Mouse (Mus musculus): ENCODE results near the gene Copg2.
A peak's percentile ranks its signal among the peaks of the same experiment; 100 is the strongest.

Gene Copg2

DNA sequence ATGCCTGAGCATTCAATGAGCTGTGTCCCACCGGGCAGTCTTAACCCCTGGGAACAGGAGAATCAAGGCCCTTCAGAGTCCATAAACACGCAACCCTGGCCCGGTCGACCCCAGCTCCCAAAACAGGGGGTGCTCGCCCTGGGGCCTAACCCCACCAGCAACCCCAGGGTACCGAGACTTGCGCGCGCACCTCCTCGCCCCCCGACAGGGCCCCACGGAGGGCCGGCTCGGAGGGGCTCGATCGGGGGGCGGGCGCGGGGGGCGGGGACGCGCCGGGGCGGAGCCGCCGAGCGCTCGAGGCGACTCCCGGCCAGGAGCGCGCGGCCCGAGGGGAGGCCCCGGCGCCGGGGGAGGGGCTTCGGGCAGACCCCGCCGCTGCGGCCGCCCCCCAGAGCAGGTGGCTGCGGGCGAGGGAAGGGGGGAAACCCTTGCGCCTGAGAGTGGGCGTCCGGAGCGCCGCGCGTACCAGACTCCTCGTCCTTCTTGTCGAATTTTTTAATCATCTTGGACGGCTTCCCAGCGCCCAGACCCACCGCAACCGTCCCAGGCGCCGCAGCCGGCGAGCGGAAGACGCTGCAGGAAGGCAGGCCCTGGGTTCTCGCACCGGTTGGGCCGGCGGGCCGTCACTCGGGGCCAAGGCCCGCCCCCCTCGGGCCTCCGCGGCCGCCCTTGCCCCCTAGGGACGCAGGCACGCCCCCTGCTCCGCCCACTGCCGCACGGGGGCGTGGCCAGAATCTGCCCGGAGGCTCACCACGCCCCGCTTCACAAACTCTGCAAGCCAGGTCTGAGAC is at the start of gene Copg2:
Gene Copg2, minus strand, starts transcription at position 600 of the 791 bp plus-strand sequence.
- peak; percentile 93 for DNase-seq (ENCODE audit: low spot score)

DNA sequence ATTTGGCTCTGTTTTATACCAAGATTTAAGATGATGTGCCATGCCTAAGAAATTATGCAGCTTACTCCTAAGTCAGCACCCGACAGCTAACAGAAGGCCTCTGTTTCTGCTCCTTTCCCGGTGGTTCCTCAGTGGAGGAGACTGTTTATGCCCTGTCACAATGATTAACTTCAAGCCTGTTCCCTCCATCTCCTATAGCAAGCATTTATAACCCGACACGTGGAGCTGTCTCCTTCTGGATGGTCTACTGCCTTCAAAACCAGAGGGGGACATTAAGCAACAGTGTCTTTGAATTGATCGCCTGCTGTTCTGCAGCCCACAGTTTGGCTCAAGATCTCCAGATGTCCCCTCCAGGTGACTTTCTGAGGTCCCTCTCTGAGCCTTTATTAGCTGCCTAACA is 42.7 kb upstream of the Copg2 start:
- DNase-seq (ENCODE audit: low spot score) = no peak

DNA sequence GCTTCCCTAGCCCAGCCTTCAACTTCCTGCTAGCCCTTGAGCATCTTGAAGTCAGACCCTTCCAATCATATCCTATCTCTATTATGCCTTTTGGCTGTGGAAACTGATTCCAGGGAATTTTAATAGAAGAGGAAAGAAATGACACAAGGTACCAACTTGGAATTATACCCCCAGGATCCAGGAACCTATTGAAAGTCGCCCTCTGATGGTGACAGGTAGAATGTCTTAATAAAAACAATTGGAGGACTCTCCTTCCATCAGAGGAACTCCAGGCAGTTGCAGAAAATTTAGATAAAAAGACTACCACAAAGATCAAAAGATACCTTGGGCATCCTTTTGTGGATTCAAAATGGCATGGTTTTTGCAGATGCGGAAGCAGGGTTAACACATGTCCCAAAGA is 26.2 kb upstream of the Copg2 start:
- DNase-seq (ENCODE audit: low spot score) = no peak

DNA sequence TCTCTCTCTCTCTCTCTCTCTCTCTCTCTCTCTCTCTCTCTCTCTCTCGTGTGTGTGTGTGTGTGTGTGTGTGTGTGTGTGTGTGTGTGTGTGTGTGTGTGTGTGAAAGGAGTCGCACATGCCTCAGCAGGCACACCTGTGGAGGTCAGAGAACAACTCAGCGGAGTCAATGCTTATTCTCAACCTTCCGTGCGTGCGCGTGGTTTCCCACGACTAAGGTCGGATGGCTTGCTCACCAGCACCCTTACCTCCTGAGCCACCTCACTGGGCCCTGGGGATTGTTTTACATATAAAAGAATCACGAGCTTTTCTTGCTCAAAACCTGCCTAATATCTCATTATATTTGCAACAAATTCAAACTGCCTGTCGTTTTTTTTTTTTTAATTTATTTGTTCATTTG is 25.2 kb upstream of the Copg2 start:
- DNase-seq (ENCODE audit: low spot score) = no peak

DNA sequence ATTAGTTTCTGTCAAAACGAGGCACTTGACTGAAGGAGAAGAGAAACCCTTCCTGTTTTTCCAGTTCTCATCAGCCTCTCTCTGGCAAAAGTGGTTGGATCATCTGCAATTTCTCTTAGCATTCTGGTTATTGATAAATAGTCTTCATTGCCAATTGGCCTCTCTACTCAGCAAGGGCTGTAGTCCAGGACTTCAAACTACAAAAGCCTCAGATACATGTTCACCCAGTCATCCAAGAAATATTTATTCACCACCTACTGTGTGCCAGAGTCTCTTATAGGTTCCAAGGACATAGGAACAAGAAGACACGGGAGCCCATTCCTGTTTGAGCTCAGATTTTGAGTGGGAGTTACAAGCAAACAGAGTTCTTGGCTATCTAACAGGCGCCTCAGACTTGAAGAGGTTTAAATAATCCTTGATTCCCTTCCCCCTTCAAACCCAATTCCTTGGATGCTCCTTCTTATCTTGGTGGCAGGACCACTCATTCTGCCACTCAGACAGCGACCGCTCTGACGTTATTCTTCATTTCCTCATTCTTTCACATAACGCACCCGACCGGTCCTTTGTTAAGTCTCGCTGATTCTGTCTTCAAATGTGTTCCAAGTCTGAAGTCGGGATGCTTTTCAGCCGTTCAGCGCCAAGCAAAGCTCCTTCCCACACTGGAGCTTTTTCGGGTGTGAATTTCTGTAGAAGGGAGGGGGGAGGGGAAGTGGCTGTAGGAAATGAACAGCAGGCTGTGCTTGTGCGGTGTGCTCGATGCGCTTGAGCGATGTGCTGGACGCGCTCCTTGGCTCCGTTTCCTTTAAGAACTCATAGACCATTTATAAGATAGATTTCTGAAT is 24.5 kb upstream of the Copg2 start:
- DNase-seq (ENCODE audit: low spot score) = no peak

DNA sequence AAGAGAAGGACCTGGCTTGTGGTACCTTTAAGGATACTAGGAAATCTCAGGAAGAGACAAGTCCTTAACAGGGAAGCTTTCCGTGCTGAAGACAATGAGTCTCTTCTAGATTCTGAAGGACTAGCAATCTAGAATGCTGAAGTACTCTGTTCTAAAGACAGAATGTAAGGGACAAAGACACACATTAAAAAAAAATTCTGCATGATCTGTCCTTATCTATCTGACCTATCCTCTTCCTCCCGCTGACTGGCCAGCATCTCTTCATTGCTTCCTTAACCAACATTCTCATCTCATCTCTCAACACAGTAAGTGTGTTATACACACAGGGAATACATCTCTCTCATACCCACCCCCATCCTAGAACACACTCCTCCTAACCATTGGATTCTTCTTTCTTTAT is 18.9 kb upstream of the Copg2 start, which contains the start of gene Tsga13:
Gene Tsga13, minus strand, starts transcription at position 101 of the 400 bp plus-strand sequence.
- no peak for DNase-seq (ENCODE audit: low spot score)

DNA sequence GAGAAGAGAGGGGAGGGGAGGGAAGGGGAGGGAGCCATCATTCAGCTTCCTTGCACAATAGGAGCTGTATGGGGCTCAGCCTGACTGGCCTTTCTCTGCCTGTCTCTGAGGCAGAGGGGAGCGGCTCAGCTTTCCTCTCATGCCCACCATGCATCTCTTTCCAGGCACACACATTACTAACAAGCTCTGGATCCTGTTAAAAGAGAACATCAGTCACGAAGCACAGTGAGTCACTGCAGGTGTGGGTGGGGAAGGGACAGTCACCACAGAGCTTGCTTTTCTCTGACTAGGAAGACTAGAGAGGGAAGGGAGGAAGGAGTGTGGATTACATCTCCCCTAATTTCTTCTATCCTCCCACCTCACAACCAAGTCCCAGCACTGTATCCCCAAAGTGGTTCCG is 11.4 kb upstream of the Copg2 start:
- DNase-seq (ENCODE audit: low spot score) = no peak

DNA sequence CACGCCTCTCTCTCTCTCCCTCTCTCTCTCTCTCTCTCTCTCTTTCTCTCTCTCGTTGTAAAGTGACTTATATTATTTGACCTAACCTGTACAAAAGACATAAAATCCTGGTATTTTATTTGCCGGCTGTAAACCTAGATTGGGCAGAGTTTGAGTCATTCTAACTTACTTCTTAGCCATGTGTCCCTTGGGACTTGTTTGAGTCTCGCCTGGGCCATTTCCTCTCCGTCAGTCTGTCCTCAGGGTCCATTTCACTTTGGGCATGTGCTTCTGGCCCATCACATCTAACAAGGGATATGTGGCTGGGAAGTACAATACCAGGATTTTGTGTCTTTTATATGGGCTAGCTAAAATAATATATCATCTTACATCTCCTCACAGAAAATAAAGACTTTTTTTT is 8.3 kb upstream of the Copg2 start:
- no peak for DNase-seq (ENCODE audit: low spot score)

DNA sequence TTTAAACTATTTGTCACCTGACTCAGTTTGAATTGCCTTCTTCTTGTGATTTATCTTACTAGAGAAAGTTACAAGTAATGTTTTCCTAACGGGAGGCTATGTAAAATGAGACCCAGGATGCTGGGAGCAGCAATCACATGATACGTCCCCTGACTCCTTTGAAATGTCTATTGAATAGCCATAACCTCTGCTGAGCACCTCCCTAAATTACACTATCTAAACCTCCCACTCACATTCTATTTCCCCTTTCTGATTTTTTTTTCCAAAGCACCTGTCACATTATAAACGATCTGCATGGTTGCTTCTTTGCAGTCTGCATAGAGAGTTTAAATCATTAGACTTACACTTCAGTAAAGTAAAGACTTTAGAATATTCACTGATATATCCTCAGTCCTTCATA is 7.4 kb upstream of the Copg2 start:
- DNase-seq (ENCODE audit: low spot score) = no peak

DNA sequence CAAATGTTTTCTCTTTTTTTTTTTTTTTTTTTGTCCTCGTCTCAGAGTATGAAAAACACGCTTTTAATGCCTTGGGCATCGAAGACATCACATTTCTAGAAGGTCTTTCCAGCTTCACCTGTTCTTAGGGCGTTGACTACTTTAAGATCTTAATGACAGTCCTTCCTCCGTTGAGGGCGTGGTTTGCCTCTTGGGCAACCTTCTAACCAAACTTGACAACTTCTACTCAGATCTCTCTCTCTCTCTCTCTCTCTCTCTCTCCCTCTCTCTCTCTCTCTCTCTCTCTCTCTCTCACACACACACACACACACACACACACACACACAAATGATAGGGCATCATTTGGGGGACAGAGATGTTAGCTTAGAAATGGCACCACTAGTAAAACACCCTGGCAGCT is 926 bp upstream of the Copg2 start:
- DNase-seq (ENCODE audit: low spot score) = peak; percentile 32

DNA sequence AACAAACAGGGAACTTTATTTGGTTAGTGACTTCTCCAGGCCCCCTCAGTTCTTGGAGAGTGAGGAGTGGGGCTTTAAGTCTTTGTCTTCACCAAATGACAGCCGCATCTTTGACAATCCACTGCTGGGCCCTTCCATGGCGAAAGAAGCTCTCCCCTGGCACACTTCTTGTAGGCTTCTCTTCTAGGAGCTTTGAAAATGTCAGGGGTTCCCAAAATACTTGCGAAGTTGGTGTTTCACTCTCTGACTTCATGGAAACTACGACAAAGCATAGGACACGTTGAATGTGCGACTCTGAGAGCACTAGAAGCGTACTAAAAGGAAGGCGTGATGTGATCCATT is 363 bp upstream of the Copg2 start:
- DNase-seq (ENCODE audit: low spot score) = no peak

DNA sequence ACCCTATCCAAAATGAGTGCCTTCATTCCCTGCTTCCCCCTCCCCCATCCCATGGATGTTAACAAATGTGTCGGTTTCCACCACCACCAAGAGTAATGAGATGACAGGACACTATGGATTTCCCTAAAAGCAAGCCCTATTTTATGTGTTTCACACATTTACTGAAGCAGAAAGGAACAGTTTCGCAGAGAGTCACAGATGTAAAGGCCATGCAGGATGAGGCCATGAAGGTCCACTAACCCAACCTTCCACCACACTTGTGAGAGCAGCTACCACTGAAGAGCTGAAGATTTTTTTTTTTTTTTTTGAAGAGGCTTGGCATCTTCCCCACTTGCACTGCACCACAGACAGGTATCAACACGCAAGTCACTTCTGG is 787 bp downstream of the Copg2 start:
- DNase-seq (ENCODE audit: low spot score) = peak; percentile 9

DNA sequence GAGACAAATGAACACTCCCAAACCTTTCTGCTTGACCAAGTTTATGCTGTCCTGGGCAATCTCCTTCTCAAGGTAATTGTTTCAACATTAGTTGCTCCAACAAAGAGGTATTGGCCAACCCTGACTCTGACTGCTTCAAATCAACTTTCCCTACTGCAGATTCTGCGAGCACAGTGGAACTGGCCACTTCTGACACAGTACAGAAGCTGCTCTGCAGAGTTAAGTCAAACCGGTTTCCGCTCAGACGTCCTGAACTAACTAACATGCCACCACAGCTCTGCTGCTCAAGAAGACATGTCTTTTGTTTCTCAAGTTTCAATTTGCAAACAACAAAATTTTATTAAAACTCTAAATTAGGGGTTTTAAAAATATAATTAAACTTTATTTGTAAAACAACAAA is 3.5 kb downstream of the Copg2 start:
- DNase-seq (ENCODE audit: low spot score) = no peak

DNA sequence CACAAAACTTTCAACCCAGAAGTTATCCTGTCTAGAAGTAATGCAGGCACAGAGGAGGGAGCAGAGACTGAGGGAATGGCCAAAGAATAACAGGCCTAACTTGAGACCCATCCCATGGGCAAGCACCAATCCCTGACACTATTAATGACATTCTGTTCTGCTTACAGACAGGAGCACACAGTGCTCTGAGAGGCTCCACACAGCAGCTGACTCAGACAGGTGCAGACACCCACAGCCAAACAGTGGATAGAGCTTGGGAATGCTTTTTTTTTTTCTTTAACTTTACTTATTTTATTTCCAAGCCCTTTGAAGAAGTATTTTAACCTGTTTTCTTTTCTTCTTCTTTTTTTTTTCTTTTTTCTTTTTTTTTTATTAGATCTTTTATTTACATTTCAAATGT is 4.8 kb downstream of the Copg2 start:
- DNase-seq (ENCODE audit: low spot score) = no peak

DNA sequence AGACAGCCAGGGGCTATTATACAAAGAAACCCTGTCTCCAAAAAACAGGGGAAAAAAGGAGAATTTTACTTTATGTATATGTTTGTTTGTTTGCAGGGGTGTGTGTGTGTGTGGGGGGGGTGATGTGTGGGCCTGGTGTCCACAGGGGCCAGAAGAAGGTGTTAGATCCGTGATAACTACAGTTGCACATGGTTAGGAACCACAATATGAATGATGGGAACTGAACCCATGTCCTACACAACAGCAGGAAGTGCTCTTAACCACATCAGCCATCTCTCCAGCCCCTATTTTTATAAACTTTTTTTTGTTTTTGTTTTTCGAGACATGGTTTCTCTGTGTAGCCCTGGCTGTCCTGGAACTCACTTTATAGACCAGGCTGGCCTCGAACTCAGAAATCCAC is 11.7 kb downstream of the Copg2 start:
- no peak for DNase-seq (ENCODE audit: low spot score)

DNA sequence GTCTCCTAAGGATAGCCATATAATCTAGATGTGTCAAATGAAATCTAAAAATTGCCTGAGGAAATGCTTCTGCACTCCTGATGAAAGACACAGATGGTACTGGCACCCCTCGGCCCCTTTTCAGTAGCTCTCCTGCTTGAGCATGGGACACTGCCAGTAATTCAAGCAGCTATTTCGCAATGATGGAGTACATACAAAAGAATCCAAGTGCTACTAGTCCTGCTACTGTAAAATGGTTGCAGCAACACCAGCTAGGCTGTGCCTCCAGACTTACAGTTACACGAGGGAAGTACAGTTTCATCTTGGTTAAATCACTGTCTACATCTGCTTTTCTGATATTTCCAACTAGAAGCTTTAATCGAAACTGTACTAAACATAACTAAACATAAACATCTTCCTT is 13.1 kb downstream of the Copg2 start:
- no peak for DNase-seq (ENCODE audit: low spot score)

DNA sequence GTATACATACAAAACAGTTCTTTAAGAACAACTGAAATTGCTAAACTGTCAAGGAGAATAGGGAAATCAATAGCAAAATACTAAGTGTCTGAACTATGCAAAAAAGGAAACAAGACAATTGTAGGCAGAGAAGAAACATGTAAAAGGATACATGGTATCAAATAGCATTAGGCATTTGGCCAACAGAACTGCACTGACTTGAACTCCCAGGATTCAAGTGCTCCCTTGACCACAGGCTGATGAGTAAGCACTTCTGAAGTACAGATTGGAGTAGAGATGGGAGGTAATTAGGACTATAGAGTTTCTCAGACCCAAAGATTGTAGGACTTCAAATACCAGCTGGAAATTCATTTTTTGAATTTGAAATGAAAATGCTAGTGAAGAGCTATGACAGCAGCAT is 19.9 kb downstream of the Copg2 start:
- no peak for DNase-seq (ENCODE audit: low spot score)

DNA sequence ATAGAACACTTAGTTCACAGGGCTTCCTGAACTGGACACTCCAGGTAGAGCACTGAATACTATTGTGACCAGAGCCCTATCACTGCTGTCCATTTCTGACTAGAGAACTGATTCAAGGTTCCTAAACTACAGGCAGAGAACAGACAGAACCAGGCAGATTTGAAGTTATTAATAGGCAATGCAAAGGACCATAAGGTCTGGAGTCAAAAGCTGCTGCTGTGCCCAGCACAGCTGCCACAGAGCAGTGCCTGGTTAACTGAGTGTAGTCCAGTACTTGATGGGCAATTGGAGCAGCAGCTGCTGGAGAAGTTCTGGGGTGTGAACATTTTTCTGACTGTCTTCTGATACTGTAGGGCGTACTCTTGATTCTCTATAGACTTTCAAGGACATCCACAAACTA is 30.1 kb downstream of the Copg2 start:
- DNase-seq (ENCODE audit: low spot score) = no peak

DNA sequence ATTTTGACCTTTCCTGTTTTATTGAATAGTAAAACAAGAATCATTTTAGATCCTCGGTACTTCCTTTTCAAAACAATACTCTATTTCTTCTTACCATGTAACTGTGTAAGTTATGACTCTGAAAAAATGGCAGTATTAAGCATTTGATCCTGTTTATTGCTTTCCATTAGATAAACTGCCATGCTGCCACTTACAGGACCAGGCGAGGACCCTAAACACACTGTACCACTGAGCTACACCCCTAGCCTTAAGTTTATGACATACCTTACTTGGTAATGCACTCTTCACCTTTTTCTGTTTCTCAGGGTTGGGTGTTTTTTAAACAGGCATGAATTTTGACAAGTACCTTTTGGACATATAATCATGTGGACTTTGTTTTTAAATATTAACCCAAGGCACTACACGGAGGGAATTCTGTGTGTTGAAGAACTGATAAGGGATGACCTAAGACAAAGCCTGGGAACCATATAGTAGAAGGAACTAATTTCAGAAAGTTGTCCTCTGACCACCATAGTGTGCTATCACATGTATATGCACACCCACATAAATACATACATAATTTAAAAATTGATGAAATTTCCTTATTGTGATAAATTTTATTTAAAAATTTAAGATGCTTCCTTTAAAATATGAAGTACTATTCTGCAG is 31.4 kb downstream of the Copg2 start:
- no peak for DNase-seq (ENCODE audit: low spot score)

DNA sequence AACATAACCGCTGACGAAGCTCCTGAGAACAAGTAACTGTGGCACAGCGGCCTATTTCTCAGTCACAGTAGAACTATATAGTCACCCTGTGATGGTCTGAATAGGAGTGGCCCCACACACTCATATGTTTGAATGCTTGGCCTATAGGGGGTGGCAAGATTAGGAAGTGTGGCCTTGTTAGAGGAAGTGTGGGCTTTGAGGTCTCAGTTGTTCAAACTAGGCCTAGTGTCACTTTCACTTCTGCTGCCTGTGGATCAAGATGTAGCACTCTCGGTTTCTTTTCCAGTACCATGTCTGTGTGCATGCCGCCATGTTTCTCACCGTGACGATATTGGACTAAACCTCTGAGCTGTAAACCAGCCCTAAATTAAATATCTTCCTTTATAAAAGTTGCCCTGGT is 40.6 kb downstream of the Copg2 start:
- DNase-seq (ENCODE audit: low spot score) = no peak

DNA sequence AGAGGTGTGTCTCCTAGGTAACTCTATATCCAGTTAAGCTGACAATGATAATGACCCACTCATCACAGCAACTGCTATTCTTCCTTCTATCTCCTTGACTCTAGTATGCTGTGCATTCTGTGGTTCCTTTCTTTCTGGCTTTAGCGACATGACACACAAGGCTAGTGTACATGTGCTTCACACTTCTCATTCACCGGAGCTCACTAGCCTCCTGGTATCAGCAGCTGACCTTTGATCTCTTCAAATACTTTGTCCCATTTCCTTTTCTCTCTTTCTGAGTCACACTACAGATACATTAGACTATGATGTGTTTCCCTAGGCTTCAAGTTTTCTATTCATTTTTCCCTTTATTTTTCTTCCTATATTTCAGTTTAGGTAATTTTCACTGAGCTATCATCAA is 41.4 kb downstream of the Copg2 start:
- no peak for DNase-seq (ENCODE audit: low spot score)

DNA sequence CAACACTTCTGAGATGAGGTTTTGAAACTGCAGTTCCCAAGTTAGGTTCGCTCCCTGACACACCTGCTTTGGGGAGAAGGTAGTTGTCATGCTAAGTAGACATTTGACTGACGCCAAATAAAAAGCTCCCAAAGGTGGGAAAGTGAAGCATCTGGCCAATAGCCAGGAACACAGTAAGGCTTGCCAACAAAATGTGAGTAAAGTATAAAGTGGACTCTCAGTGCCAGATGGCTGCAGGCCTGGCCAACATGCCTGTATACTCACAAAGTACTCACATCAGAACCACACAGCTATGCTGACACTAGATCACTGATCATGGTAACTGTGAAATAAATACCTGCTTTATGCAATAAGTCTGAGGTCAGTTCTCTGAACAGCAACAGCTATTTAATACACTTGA is 46.8 kb downstream of the Copg2 start:
- DNase-seq (ENCODE audit: low spot score) = no peak

DNA sequence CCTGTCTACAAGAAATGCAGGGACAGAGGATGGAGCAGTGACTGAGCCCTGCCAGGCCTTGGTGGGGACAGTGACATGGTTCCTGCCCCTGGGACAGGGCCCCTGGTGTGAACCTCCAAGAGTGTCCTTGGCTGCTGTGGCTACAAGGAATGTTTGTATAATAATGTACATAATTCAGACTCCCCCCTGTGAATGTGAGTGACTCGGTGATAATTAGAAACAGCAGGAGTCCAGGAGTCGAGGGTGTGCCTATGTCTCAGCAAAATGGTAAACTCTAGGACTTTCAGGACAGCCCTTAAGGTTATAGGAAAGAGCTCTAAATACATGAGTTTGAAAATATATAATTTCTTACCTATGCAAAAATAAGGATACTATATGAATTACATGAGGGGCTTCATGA is 64.4 kb downstream of the Copg2 start:
- DNase-seq (ENCODE audit: low spot score) = no peak
